Mouse (Mus musculus): Measurements from ENCODE around the gene Fabp3.

DNA sequence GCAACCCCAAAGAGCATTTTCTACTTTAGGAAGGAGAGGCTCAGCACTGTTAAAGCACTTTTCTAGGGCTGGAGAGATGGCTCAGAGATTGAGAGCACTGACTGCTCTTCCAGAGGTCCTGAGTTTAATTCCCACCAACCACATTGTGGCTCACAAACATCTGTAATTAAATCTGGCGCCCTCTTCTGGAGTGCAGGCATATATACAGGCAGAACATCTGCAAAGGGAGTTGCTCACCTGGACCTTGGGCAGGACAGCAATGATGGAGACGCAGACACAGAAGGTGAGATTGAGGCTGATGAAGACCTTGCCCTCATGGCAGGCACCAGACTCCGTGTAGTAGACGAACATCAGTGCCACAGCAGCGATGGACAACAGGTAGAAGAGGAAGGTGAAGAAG is 48.0 kb upstream of the Fabp3 start:
- TF ChIP-seq GATA1 (IDR thresholded peaks at IDR 0.05; ENCODE audit: low read length) (no peak), TAL1 (IDR thresholded peaks at IDR 0.05; ENCODE audit: low read length) (no peak)
